Mouse (Mus musculus): ENCODE measurements around the gene Cracr2b.
A peak's percentile ranks its signal among the peaks of the same experiment; 100 is the strongest.
"Not testable (repeated sequence)": the region's sequence is repeated elsewhere in the genome, so short reads cannot be mapped to it uniquely, and the experiment has no call there.

The Cracr2b gene

DNA sequence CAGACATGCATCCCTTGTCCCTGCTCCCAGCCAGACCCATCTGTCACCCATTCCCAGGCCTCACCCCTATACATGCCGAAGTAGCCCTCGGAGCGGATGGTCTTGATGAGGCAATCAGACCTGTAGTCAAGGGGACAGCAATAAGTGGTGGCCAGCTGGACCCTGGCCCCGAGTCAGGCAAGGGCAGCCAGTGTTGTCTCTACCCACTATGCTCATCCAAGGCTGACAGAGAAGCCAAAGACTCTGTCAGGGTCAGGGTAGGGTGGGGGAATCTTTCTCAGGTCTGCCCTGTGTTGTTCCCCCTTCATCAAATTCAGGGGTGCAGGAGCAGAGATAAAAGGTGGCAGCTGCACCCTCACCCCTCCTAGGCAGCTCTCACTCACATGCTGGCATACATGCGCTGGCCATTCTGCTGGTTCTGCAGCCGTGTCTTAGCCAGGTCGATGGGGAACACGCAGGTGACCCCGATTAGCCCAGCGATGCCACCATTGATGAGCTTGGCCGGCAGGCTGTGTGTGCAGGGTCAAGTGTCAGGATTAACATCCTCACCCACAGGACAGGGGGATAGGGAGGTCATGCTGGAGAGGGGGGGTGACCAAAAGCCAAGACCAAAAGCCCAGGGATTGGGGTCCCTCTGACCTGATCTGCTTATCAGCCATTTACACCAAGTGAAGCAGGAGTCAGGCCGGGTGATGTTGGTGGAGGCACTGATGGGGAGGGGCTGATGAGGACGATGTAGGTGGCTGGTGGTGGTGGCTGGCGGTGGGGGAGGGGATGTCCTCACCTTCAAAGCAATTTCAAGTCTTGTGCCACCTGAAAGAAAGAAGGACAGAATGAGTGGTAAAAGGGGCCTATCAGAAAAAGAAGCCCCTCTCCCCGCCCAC, 27.1 kb upstream of the Cracr2b start:
- DNase-seq: no peak

DNA sequence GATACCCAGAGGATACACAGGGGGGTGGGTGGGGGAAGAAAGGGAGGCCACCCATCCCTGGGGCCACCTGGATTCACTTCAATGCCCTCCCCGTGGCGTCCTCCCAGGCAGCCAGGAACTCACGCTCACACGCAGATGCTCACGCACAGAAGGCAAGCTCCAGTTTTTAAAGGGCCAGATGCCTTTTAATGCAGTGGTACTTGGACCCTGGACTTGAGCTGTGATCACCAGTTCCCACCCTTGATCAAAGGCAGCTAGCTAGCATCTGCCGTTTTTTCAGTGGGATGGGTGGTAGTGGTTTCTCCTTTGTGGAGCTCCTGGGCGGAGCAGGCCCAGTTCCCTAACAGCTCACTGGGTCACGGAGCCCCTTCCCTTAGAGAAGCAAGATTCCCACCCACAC, 26.4 kb upstream of the Cracr2b start:
- peak; percentile 58 for DNase-seq

DNA sequence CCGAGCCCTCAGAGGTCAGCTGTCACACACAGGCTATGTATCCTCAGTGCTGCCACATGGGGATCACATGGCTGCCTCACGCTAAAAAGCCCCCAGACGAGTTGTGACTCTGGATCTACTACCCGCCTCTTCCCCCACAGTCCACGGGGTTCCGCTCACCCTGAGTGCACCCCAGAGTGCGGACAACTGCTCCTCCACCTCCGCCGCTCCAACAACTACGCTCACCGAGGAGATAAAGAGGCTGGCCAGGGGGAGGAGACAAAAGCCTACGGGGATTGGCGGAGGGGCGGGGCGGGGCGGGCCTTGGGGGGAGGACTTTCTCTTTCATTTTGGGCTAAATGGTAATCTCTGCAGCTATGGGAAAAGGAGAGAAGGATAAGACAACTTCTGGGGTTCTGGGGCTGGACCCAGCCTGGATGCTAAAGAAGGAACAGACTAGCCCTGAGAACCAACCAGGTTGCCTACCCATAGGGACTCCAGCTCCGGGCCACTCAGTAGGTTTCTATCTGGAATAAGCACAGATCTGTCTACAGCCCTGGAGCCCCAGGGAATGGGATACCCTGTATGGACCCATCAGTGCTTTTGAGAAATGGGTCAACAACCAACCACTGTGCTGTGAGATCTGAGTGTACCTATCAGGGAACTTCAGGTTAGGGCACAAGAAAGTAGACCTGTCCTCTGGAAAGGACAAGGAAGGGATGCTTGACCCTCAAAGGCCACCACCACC, 25.6 kb upstream of the Cracr2b start:
- peak; percentile 70 for DNase-seq

DNA sequence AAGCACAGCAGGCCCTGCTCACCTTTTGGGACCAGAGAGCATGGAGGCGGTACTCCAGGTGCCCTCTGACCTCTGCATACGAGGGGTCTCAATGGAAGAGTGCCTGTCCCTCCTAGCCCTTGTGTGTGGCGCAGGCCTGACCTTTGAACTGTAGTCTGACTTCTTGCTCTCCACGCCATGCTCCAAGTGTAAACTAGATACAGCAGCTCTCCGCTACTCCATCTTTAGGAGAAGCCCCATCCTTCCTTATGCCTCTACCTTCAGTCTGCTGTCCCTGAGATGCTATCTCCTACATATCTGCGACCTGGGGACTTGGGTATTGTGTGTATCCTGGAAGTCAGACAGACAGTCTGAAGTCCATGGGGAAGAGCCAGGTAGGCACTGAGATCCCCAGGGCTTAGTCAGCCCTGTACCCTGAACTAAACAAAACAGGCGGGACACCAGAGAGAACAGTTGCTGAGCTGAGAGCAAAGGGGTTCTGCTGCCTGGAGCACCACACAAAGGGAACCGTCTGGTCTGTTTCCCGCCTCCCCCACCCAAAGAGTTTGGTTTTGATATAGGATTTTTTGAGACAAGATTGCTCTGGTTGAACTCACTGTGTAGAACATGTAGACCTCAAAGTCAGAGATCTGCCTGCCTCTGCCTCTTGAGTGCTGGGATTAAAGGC, 24.9 kb upstream of the Cracr2b start:
- DNase-seq: no peak

DNA sequence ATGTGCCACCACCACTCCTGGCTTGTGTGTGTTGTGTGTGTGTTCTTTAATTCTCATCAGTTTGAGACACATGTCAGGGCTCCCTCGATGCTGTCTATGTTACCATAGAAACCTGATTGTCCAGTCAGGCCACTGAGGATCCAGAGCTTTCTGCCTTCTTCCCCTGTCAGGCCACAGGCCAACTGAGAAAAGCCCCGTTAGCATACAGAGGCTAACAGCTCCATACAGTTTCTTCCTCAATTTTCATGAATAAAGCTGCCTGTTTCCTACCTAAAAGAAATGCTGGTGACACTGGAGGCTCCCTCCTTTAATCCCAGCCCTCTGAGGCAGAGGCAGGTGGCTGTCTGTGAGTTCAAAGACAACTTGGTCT, 24.4 kb upstream of the Cracr2b start:
- no peak for DNase-seq

DNA sequence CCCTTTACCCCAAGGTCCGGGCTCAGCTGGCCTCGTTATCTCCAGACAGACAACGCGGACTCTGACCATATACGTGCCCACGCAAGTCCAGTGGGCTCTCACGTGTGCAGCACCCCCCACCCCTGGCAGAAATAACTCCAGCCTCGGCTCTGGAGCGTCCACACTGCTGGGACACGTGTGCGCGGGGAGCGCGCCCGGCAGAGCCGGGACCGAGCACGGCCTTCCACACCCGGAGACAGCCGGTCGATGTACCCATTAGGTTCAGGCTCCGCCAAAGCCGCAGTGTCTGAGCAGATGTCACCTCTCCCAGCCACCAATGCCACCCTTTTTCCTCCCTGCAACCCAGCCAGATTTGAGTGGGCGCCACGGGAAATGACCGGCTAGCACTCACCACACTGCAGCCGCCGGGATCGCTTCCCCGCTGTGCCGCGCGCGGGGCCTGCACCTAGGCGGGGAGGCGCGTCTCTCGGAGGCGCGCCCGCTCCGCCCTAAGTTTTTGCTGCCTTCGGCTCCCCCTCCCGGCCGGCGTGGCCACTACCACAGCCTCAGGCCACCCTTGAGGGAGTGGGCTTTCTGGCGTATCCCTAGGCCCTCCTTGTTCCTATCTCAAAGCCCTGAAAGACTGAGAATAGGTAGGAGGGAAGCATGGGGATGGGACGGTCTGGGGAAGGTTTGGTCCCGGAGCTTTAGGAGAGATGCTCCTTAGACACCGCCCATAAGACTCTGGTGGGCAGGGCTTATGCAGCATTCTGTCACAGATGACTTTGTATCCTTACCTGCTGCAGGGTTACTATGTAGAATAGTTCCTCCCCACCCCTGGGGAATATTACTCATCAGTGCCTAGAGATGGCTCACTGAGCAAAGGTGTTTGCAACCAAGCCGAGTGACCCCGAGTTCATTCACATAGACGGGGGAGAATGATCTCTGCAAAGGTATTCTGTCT, 23.4 kb upstream of the Cracr2b start, which contains the start of gene Slc25a22:
Gene Slc25a22, minus strand, starts transcription at position 715 of the 943 bp plus-strand sequence.
- DNase-seq: peak; percentile 89

DNA sequence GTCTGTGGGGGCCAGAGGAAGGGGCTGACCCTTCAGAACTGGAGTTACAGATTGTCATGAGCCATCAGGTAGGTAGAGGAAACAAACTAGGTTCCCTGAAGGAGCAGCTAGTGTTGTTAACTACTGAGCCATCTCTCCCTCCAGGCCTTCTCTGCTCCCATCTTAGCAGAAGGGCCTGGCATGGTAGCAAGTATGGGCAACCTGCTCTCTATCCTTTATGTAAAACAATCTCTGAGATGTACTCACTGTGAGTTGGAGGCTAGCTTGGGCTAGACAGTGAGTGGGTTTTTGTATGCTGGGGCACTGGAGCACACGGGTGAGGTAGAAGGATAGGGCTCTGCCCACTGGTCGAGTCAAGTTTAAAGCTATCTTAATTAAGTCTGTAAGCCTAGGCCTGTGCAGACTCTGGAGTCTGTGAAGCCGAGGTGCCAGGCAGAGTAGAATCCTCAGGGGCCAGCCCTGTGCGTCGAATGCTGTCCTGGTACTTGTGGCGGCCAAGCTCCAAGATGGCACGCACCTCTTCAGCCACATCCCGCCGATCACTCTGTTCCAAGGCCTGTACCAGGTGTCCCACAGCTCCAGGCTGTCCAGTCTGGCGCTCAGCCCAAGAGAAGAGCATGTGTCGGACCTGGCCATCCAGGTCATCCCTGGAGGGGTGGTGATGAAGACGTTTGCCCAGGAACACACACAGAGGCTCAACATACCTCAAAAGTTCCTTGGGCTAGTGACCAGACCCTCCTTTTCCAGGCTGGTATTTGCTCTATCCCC, 22.5 kb upstream of the Cracr2b start:
- DNase-seq: no peak

DNA sequence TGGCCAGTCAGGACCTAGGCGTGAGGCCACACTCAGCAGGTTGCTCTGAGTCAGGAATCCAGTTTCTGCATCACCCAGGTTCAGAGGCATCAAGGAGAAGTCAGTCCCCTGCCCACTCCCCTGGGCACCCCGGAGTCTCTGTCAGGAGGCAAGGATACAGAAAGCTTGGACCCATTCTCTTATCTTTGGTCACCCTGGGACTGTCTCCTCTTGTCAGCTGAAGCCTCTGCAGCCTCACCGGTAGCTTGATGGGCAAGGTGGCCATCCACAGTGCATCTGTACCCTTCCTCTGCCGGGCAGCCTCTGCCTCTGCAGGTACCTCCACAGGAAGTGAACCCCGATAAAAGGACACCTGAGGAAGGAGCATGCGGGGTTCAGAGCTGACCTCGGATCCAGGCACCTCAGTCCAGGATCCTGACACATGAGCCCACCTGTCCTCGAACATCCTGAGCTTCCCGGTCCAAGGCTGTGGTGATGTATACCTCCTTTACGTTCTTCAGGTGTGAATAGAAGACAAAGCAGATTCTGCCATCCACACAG, 21.7 kb upstream of the Cracr2b start:
- DNase-seq: no peak

DNA sequence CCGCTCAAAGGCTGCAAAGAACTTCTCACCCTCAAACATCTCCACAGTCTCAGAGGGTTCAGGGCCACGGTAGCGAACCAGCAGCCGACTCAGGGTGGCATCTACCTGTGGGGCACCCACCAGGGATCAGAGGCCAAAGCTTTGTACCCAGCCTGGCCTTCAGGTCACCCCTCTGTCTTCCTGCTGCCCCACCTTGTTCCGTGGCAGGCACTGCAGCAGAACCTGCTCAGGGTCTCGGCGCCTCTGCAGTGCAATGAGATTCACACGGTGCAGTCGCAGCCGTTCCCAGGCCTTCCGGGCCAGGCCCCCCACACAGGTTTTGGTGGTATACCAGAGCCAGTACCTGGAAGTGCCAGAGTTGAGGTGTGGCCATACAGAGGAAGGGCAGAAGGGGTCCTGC, 21.1 kb upstream of the Cracr2b start:
- DNase-seq: no peak

DNA sequence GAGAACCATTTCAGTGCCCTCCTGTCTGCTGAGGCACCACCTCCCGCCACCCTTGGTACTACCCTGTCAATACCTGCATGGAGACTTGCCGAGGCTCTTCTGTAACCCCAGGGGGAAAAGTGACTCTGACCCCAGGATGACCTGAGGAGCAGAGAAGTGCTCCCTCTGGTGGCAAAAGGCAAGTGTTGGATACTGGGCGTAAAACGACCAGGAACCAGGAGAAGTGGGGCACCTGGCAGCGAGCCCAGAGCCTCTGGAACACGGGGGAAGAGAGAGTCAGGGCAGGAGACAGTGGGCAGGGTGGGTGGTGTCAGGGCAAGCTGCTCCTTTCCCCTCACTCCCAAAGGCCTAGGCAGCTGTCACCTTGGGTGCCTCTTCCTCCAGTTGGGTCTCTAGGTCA, 20.3 kb upstream of the Cracr2b start:
- peak; percentile 84 for DNase-seq

DNA sequence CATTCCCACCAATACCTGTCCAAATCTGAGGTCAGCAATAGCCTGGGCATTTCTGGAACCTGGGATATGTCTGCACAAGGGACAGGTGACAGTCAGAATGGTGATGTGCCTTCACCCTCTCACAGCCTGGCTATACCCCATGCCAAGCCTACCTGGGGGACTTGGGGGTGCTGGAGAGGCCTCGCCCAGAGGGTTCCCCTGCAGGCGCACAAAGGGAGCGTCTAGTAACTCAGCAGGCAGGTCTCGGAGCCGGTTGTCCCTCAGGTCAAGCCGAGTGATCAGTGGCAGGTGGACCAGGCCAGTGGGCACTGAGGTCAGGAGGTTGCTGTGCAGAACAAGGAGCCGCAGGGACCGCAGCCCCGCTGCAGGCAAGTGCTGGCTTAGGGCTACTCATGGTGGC, 19.4 kb upstream of the Cracr2b start:
- no peak for DNase-seq

DNA sequence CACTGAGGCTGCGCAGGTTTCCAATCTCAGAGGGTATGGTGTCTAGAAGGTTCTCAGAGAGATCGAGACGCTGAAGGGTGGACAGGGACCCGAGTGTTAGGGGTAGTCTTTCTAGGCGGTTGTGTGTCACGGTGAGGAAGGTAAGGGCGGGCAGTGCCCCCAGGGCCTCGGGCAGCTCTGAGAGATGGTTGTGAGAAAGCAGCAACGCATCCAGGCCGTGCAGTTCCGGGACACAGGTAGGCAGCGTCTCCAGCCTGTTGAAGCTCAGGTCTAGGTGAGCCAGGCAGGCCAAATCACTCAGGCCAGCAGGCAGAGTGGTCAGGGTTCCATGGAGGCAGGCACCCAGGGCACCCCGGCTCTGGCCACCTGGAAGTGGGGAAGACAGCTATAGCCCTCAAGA, 18.7 kb upstream of the Cracr2b start:
- DNase-seq: no peak

DNA sequence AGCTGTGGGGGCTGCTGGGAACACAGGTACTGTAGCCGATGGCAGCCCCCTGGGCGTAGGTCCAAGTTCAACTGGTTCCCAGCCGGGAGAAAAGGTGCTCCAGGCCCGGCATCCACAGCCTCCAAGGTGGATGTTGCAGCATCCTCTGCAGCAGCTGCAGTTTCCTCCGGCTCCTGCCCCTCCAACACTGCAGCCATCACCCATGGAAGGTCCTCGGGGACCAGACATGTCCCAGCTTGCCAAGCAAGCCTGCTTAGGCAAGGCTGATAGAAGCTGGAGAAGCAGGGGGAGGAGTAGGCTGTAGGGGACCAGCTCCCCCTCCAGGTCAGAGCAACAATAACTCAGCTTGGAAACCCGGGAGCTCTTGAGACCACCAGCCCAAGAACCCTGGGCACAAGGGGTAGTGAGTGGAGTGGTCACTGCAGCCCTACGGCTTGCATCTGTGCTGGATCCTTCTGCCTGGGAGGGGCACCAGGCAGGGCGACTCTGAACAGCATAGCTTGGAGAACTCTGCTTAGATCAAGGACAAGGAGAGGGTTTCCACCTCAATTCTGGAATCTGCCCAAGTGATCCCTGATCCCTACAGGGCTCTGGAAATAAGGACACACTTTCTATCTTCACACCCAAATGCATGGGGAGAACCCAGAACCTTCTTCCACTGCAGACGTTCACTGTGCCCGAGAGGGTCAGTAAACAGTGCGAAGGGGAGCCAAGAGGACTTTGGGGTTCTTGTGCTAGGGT, 17.6 kb upstream of the Cracr2b start:
- peak; percentile 47 for DNase-seq

DNA sequence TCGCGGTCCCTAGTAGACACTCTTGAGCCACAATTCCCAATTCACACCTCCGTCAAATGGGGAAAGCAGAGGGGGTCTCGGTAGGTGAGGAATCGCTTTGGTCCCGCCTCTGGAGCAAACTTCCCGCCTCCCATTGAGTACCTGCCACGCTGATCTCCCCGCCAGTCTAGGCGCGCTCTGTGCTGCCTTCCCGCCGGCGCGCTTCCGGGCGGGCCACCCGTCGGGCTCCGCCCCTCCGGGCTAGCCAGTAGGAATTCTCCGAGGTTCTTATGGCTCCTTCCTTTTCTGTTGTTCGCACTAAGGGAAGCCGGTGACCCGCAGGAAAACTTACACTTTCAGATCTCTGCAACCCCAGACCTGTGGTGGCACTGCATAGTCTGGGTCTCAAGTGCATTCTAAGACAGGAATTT, 17.1 kb upstream of the Cracr2b start, which contains the start of gene Pidd1:
Gene Pidd1, minus strand, starts transcription at position 198 of the 410 bp plus-strand sequence.
- DNase-seq: peak; percentile 84

DNA sequence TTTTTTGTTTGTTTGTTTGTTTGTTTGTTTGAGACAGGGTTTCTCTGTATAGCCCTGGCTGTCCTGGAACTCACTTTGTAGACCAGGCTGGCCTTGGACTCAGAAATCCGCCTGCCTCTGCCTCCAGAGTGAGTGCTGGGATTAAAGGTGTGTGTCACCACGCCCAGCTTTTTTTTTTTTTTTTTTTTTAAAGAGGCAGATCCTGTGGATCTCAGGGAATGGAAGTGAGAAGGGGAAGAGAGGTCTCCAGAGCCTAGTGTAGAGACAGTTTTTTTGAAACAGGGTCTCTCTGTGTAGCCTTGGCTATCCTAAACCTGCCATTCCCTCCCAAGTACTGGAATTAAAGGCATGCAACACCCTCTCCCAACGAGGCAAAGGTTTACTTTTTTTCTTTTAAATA, 14.5 kb upstream of the Cracr2b start:
- DNase-seq: not testable (repeated sequence)

DNA sequence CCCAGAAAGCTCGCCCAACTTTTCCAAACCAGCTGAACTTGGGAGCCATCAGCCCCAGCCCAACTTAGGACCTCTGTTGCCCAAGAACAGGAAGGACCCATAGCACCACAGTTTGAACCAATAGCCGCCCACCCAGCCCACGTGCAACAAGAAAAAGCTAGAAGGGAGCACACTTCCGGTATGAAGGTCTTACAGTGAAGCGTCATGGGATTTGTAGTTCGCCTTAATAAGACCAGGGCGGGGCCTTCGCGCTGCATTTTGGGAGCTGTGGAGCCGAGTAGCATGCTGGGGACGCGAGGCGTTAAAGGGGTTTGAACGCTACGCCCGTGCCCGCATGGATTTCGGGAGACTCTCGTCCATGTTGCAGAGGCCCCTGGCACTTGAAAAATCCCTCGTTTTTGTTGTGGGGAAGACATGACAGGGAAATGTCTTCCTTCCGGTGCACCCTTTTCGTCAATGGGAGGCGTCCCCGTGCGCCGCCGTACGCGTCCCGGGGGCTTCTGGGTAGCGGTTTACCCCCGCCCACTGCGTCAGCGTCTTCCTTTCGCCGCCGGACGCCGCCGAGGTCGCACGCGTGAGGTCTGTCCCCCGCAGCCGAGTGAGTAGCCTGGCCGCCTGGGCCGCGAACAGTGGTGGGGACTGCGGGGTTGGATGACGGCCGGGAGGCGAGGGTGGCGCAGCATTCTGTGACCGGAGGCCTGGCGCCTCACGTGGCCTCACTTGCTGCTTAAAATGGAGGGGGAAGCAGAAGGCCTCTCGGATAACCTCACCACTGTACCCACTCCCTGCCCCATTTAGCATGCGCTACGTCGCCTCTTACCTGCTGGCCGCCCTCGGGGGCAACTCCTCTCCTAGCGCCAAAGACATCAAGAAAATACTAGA, 13.5 kb upstream of the Cracr2b start, which contains the start of gene Rplp2:
Gene Rplp2, plus strand, starts transcription at position 261 of the 882 bp plus-strand sequence.
- DNase-seq: peak; percentile 96

DNA sequence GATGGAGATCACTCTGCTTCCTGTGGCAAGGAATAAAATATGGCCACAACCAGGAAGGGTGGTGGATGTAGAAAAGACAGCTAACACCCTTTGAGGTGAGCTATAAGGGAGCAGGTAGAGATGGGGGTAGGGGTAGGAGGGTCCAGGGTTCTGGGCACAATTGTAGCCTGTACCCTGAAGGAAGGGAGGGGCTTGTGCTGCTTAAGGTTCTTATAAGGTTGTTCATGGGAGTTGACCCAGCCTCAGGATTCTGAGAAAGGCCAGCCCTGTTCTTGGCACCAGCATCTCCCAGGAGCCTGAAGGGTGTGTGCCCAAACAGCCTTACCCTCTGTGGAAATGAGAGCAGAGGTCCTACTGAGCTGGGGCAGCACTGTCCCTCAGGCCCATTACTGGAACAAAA, 9.0 kb upstream of the Cracr2b start:
- no peak for DNase-seq

DNA sequence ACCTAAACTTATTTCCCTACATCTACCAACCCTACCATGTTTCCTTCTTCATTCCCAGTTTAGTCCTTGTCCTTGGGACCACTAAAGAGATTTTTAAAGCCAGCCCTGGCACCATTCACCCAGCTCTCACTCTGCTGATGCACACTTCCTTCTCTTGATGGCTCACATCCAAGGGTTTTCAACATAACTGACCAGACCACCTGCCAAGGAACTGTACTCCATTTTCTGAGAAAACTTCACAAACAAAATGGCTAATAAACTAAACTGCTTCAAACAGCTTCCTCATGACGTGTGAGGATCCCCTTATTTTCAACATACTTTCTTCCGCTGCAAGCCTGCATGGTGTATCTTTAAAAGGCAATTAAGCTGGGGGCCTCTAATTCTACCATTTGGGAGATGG, 7.3 kb upstream of the Cracr2b start:
- no peak for DNase-seq

DNA sequence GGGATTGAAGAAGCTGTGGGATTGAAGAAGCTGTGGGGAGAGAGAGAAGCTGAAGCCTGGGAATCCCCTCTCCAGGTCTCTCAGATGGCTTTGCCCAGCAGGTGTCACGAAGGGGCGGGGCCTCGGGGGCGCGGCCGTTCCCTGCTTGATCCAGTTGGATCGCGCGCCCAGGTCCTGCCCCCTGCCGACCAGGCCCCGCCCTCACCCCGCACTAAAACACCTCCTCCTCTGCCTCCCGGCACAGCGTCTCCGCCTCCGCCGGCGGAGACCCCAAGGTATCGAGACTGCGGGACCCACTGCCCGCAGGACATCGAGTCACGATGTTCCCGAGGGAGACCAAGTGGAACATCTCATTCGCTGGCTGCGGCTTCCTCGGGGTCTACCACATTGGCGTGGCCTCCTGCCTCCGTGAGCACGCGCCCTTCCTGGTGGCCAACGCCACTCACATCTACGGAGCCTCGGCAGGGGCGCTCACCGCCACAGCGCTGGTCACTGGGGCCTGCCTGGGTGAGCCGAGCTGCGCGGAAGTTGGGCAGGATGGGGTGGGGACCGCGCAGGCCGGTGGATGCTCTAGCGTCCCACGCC, 5.8 kb upstream of the Cracr2b start, which contains the start of gene Pnpla2:
Gene Pnpla2, plus strand, starts transcription at position 232 of the 585 bp plus-strand sequence.
- DNase-seq: peak; percentile 99
